Mouse (Mus musculus): ENCODE data around the gene Atoh8.

GRCm38 (mm10) chr6:72246303-72246702, 10.9 kb upstream of the Atoh8 start:
- no peak for TF ChIP-seq MYOD1 (IDR thresholded peaks at IDR 0.05; ENCODE audit: control insufficient read depth, insufficient read length, low read depth)
- no peak for TF ChIP-seq CEBPB (IDR thresholded peaks at IDR 0.05; ENCODE audit: low read depth)
- no peak for TF ChIP-seq CTCF (IDR thresholded peaks at IDR 0.05; ENCODE audit: control insufficient read depth, insufficient read depth, insufficient read length)
- no peak for TF ChIP-seq MAX (IDR thresholded peaks at IDR 0.05)
- TF ChIP-seq MYOG (IDR thresholded peaks at IDR 0.05; ENCODE audit: control insufficient read depth, extremely low read depth, insufficient read length): no peak
- no peak for TF ChIP-seq USF1 (IDR thresholded peaks at IDR 0.05; ENCODE audit: low read depth)
- no peak for TF ChIP-seq FOSL1 (IDR thresholded peaks at IDR 0.05; ENCODE audit: insufficient read depth, low read length, poor library complexity, severe bottlenecking)
